In genomic region chr11:36891106-36891505, GRCm38 (mm10) we compare ENCODE assay signal across 14 mouse cellular contexts.
DNase-seq lines count a peak whose midpoint lies in the region; ATAC-seq lines count a peak whose summit lies in the region.
"Had no signal": no experiment of that assay in that cellular context is flagged by ENCODE, and none has a peak within 500 bp of the region (broad histone marks: within the 10 kb centered on the region; RNA-seq: fewer than 3 reads in every experiment).

No protein-coding gene starts in this region.

- H3K36me3 ChIP-seq in kidney, embryonic 15.5 days = no peaks in the 10 kb centered on the region
- H3K36me3 ChIP-seq: liver, embryonic 13.5 days had no signal

- H3K27ac ChIP-seq in kidney, embryonic 15.5 days = no peak overlapping the region
- H3K27ac ChIP-seq: liver, embryonic 13.5 days had no signal

- no peak for ATAC-seq in kidney, embryonic 15.5 days (replicated peaks; ENCODE audit: low FRiP score)
- ATAC-seq in erythroblast, adult 5-6 weeks (replicated peaks; ENCODE audit: low FRiP score, poor library complexity, severe bottlenecking) = no peak
- ATAC-seq: forebrain, embryonic 16.5 days had no signal

- H3K9me3 ChIP-seq in kidney, embryonic 15.5 days (replicated peaks) = no peaks in the 10 kb centered on the region
- H3K9me3 ChIP-seq: liver, embryonic 13.5 days had no signal

- H3K4me2 ChIP-seq in kidney, embryonic 15.5 days = no peak overlapping the region
- H3K4me2 ChIP-seq: liver, embryonic 13.5 days had no signal

- no peak overlapping the region for H3K4me3 ChIP-seq in kidney, embryonic 15.5 days (replicated peaks)
- H3K4me3 ChIP-seq: liver, embryonic 13.5 days had no signal

- H3K9ac ChIP-seq in kidney, embryonic 15.5 days = no peak overlapping the region
- H3K9ac ChIP-seq: liver, embryonic 13.5 days had no signal

- H3K27me3 ChIP-seq in kidney, embryonic 15.5 days = no peaks in the 10 kb centered on the region
- H3K27me3 ChIP-seq: CH12.LX; liver, embryonic 13.5 days had no signal

- no peaks in the 10 kb centered on the region for H3K4me1 ChIP-seq in kidney, embryonic 15.5 days
- H3K4me1 ChIP-seq: liver, embryonic 13.5 days had no signal

- peak; percentile 32 to 44 for DNase-seq in cerebellum, postnatal 14 days
- DNase-seq in cerebellum, adult 11 months = no peak
- peak; percentile 8 for DNase-seq in kidney, postnatal 14 days
- DNase-seq in right cerebral cortex, postnatal 10 days (ENCODE audit: low spot score in 2 of 2) = peak; percentile 29 to 32
- DNase-seq in right cerebral cortex, adult 2 months (ENCODE audit: low spot score in 2 of 2) = no peak
- DNase-seq in frontal cortex, postnatal 10 days (ENCODE audit: low spot score in 2 of 2) = no peak
- DNase-seq: gastrocnemius, postnatal 10 days; kidney, adult 9 months; liver, embryonic 13.5 days; thymus, postnatal 14 days had no signal

- WGBS in kidney, embryonic 15.5 days = 55% methylated on average over 3 of the region's 3 CpGs

Comparison
In these comparisons a context has a peak if more than half of its experiments do, and no peak if none do; other contexts are left out.
1. DNase-seq: peak in cerebellum, postnatal 14 days (2 of 2), kidney, postnatal 14 days (single experiment) and right cerebral cortex, postnatal 10 days (2 of 2); none in cerebellum, adult 11 months (single experiment), right cerebral cortex, adult 2 months (0 of 2) and frontal cortex, postnatal 10 days (0 of 2).